Mouse (Mus musculus) gastrocnemius, postnatal 10 days (tissue): ENCODE measurements around the gene Gon4l. TPM values are rescaled to one million over a fixed set of nuclear protein-coding genes. Genes with fewer than 3 reads are reported as not detected.

ENCODE experiments used
- total RNA-seq, 2 experiments: library from RNA; stranded (reverse); gene quantifications; 2 replicates each; pipeline ENCODE4 v1.2.3; 2021

Gene Gon4l
- total RNA-seq, 2 experiments from 2014 or later: 13.9 to 19.6 TPM

Other genes with a start within 250 kb of the Gon4l start
- 10 to 100 TPM; 58.2 to 97.6 TPM for gene Arhgef2, start 229.3 kb upstream of the Gon4l start, total RNA-seq
- not detected for gene Rxfp4, start 182.1 kb upstream of the Gon4l start, total RNA-seq
- 10 to 100 TPM; 20.5 to 35.5 TPM for gene Khdc4, start 149.4 kb upstream of the Gon4l start, total RNA-seq
- gene Rit1, start 118.4 kb upstream of the Gon4l start, total RNA-seq: 10 to 100 TPM; 21.9 to 23.6 TPM
- gene Syt11, start 60.1 kb upstream of the Gon4l start, total RNA-seq: 1 to 10 TPM; 4.6 to 5.4 TPM
- 10 to 100 TPM; 13.8 to 18.7 TPM for gene Msto1, start 78.8 kb downstream of the Gon4l start, total RNA-seq
- 10 to 100 TPM; 28.8 to 35.3 TPM for gene Ash1l, start 115.4 kb downstream of the Gon4l start, total RNA-seq
- gene Dap3, start 116.0 kb downstream of the Gon4l start, total RNA-seq: 10 to 100 TPM; 62.8 to 67.6 TPM